Mouse (Mus musculus): ENCODE data around the gene 4930452B06Rik. TPM values are rescaled to one million over a fixed set of nuclear protein-coding genes. Genes with fewer than 3 reads are reported as not detected.

4930452B06Rik gene
- polyA plus RNA-seq, 1 experiment = not detected

DNA sequence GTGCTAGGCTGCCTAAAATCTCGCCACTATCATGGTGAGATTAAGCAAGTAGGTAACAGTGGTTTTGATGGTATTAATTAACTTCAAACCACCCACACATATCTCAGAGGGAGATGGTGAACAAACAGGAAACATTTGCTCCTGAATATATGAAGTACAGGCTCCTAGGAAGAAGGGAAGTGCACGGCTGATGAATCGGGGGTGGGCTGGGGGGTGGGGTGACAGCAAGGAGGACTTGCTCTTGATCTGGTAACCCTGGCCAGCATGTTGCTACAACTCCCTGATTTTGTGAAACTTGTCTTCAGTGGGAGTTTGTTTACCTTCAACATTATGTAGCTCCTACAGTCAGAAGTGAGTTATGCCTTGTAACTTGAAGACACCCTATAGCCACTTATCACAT, 224.4 kb downstream of the 4930452B06Rik start:
- Histone ChIP-seq H3K4me3 (ENCODE audit: insufficient read depth, low read length) (no peak overlapping the region), H3K27ac (ENCODE audit: insufficient read depth, low read depth, low read length) (no peak overlapping the region), H3K4me1 (ENCODE audit: control insufficient read depth, insufficient read depth, low read length) (no peaks in the 10 kb centered on the region)
- TF ChIP-seq POLR2A (IDR thresholded peaks at IDR 0.05; ENCODE audit: borderline replicate concordance, low read depth, low read length) = no peak
- no peak for TF ChIP-seq CTCF (IDR thresholded peaks at IDR 0.05; ENCODE audit: low read depth, low read length)

DNA sequence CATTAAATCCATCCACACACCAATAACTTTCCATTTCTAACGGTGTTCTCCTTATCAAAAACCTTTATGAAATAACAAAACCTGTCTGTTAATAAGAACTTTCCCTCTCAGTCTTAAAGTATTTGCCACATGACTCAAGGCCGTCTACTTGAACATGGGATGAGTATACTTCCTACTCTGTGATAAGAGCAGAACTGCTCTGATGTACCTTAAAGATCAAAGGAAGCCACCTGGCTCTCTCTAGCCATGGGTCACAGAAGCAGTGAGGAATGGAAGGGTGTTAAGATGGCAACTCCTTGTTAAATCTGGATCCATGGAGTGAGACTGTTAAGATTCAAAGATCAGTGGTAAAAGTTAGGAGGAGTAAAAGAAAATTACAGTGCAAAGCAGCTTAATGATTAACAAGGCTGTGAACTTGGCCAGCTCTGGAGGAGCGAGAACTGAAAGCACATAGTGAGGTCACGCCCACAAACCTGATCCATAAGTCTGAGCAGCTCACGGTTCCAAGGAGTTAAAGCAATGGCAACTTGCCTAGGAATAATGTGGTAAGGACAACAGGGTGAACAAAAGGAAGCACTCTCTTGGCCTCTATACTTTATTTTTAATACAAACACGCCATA, 235.3 kb downstream of the 4930452B06Rik start:
- TF ChIP-seq POLR2A (IDR thresholded peaks at IDR 0.05; ENCODE audit: borderline replicate concordance, low read depth, low read length) (no peak), CTCF (IDR thresholded peaks at IDR 0.05; ENCODE audit: low read depth, low read length) (no peak)
- H3K27ac ChIP-seq (ENCODE audit: insufficient read depth, low read depth, low read length) = no peak overlapping the region
- no peak overlapping the region for H3K4me3 ChIP-seq (ENCODE audit: insufficient read depth, low read length)
- H3K4me1 ChIP-seq (ENCODE audit: control insufficient read depth, insufficient read depth, low read length) = no peaks in the 10 kb centered on the region

DNA sequence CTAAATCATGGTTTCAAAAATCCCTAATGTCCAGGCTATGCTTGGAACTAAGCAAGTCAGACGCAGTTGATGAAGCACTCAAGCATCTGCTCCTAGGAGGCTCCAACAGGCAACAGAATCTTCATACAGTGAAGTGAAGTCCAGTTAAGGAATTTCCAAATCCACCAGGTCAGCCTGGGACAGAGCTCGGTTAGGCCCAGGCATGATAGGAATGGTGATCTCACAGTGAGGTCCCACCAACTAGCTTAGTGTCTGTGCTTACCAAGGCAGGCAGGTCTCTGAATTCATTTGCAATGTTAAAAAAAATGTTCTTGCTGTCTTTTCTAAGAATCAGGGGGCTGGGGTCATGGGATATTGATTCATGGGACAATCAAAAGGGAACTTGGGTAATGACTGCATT, 236.3 kb downstream of the 4930452B06Rik start:
- no peak for TF ChIP-seq CTCF (IDR thresholded peaks at IDR 0.05; ENCODE audit: low read depth, low read length)
- no peak for TF ChIP-seq POLR2A (IDR thresholded peaks at IDR 0.05; ENCODE audit: borderline replicate concordance, low read depth, low read length)
- Histone ChIP-seq H3K4me1 (ENCODE audit: control insufficient read depth, insufficient read depth, low read length) (no peaks in the 10 kb centered on the region), H3K4me3 (ENCODE audit: insufficient read depth, low read length) (no peak overlapping the region), H3K27ac (ENCODE audit: insufficient read depth, low read depth, low read length) (no peak overlapping the region)

DNA sequence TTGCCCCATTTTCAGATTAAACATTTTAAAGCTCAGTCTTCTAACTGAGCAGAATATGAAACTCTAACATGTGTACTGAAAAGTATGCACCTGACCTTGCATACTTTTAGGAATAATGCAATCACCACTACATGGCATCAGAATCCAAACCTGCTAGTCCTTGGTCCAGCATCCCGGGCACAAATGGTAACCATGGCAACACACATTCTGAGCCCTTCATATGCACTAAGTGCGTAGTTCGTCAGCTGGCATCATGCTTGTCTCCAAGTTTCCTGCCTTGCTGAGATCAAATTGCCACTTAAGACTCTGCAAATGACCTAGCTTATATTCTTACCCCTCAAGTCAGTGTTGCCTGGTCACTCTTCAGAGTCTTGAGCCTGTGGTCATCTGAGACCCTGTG, 243.2 kb downstream of the 4930452B06Rik start:
- Histone ChIP-seq H3K4me1 (ENCODE audit: control insufficient read depth, insufficient read depth, low read length) (no peaks in the 10 kb centered on the region), H3K4me3 (ENCODE audit: insufficient read depth, low read length) (no peak overlapping the region), H3K27ac (ENCODE audit: insufficient read depth, low read depth, low read length) (no peak overlapping the region)
- TF ChIP-seq CTCF (IDR thresholded peaks at IDR 0.05; ENCODE audit: low read depth, low read length) = no peak
- no peak for TF ChIP-seq POLR2A (IDR thresholded peaks at IDR 0.05; ENCODE audit: borderline replicate concordance, low read depth, low read length)

DNA sequence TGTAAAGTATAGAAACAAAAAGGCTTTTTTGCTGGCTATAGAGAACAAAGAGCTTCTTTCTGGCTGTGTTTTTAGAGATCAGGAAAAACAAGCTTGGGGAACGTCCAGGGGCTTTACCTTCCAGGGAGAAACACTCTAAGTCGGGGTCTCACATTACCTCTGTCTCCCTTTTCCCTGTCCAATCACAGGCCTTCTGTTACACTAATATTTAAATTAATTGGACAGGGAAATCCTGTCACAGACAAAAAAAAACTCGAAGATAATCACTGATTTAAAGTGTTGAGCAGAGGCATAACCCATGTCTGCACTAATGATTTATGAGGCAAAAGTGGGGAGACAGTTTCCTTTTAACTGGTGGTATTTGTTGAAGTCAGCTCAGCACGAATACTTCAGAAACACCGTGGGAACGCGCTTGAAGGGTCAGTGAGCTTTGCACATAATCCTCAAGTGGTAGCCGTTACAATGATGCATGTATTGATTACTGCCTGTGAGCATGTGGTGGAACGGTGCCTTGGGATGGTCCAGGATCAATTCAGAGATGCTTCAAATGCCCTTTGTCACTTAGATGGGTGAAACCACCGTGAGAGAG, 244.7 kb downstream of the 4930452B06Rik start:
- Histone ChIP-seq H3K4me1 (ENCODE audit: control insufficient read depth, insufficient read depth, low read length) (no peaks in the 10 kb centered on the region), H3K27ac (ENCODE audit: insufficient read depth, low read depth, low read length) (no peak overlapping the region), H3K4me3 (ENCODE audit: insufficient read depth, low read length) (no peak overlapping the region)
- no peak for TF ChIP-seq POLR2A (IDR thresholded peaks at IDR 0.05; ENCODE audit: borderline replicate concordance, low read depth, low read length)
- no peak for TF ChIP-seq CTCF (IDR thresholded peaks at IDR 0.05; ENCODE audit: low read depth, low read length)

DNA sequence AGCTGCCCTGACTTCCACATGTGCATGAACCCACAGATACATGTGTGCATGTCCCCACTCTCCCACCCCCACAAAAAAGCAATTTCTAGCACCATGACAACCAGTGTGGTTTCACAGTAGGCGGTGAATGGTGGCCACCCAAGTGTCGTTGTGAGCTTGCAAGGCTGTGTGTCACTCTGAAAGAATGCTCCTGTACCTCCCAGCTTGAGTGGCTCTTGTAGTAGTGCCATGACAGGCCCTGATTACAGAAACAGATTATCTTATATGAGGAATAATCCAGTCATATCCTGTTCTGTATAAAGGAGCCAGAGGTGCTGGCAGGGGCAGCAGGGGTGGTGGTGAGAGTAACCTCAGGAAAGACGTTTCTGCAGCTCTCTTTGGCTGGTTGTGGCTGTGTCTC, 247.4 kb downstream of the 4930452B06Rik start:
- Histone ChIP-seq H3K27ac (ENCODE audit: insufficient read depth, low read depth, low read length) (no peak overlapping the region), H3K4me1 (ENCODE audit: control insufficient read depth, insufficient read depth, low read length) (no peaks in the 10 kb centered on the region), H3K4me3 (ENCODE audit: insufficient read depth, low read length) (no peak overlapping the region)
- no peak for TF ChIP-seq POLR2A (IDR thresholded peaks at IDR 0.05; ENCODE audit: borderline replicate concordance, low read depth, low read length)
- no peak for TF ChIP-seq CTCF (IDR thresholded peaks at IDR 0.05; ENCODE audit: low read depth, low read length)

DNA sequence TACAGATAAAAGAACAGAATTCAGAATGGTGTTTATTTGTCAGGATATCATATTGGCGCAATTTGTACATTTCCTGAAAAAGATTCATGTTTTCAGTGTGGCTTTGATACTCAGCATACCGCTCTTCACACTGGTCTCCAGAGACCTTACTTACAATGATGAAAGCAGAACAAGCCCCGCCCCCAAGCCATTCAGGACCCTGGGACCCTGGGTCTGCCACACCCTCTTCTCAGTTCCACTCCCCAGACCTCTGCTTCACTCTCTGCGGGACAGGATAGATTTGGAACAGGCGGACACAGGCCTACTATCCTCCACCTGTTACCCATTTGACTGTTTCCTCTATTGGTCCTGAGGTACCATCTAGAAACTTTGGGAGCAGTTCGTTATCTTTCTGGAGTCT, 260.1 kb downstream of the 4930452B06Rik start:
- H3K27ac ChIP-seq (ENCODE audit: insufficient read depth, low read depth, low read length) = no peak overlapping the region
- TF ChIP-seq POLR2A (IDR thresholded peaks at IDR 0.05; ENCODE audit: borderline replicate concordance, low read depth, low read length) = no peak
- TF ChIP-seq CTCF (IDR thresholded peaks at IDR 0.05; ENCODE audit: low read depth, low read length) = no peak
- H3K4me3 ChIP-seq (ENCODE audit: insufficient read depth, low read length) = no peak overlapping the region
- H3K4me1 ChIP-seq (ENCODE audit: control insufficient read depth, insufficient read depth, low read length) = no peaks in the 10 kb centered on the region

DNA sequence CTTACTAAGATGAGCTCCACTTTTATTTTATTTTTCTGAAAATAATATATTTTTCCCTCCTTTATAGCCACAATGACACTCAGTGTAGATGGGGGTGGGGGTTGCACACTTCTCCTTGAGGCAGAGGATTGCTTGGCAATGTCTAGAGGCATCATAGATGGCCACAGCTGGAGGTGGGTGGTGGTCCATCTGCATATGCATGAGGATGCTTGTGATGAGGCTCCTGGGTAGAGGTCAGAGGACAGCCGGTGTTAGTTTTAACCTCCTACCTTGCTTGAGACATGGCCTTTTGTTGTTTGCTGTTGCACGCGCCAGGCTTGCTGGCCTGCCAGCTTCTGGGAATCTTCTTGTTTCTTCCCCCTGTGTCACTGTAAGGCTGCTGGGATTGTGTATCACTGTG, 262.7 kb downstream of the 4930452B06Rik start:
- no peak overlapping the region for H3K27ac ChIP-seq (ENCODE audit: insufficient read depth, low read depth, low read length)
- H3K4me3 ChIP-seq (ENCODE audit: insufficient read depth, low read length) = no peak overlapping the region
- no peaks in the 10 kb centered on the region for H3K4me1 ChIP-seq (ENCODE audit: control insufficient read depth, insufficient read depth, low read length)
- TF ChIP-seq POLR2A (IDR thresholded peaks at IDR 0.05; ENCODE audit: borderline replicate concordance, low read depth, low read length) = no peak
- TF ChIP-seq CTCF (IDR thresholded peaks at IDR 0.05; ENCODE audit: low read depth, low read length) = no peak

DNA sequence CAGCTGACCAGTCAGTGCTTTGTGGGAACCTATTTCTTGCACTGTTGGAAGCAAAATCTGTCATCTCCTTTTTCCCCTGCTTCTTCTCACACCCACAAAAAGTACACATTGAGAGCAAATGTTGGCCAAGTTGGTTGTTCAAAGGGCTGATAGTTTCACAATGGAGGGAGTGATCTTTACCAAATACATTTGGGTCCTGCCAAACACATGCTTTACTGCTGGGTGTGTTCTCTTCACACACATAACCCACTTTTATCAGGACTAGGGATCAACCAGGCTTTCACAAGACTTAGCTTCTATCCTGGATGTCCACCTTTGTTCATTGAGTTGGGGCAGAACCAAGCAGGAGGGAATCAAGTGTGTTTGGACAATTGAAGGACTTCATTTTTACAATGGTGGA, 267.5 kb downstream of the 4930452B06Rik start:
- TF ChIP-seq POLR2A (IDR thresholded peaks at IDR 0.05; ENCODE audit: borderline replicate concordance, low read depth, low read length) (no peak), CTCF (IDR thresholded peaks at IDR 0.05; ENCODE audit: low read depth, low read length) (no peak)
- Histone ChIP-seq H3K27ac (ENCODE audit: insufficient read depth, low read depth, low read length) (no peak overlapping the region), H3K4me1 (ENCODE audit: control insufficient read depth, insufficient read depth, low read length) (no peaks in the 10 kb centered on the region), H3K4me3 (ENCODE audit: insufficient read depth, low read length) (no peak overlapping the region)

DNA sequence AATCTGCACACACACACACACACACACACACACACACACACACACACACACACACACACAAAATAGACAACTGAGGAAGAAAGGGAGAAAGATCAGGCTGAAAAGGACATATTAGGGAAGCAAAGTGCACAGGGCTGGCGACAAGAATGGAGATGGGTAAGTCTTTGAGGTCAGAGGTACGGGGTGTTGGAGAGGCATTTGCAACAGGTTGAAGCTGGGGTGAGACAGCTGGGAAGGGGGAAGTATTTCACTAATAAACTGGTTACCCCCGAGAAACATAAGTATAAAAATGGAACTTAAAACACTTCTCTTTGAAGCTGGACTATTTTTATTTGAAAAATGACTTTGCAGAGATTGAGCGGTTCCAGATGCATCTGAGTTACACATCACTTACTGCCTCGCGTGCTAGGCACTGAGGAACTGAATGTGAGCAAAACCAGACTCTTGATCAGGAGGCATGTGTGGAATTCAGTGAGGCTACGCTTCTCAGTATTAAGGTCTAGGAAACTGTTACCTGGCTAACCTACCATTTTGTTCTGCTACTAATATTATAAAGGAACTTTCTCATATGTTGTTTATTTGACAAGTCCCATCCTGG, 270.3 kb downstream of the 4930452B06Rik start:
- no peak for TF ChIP-seq POLR2A (IDR thresholded peaks at IDR 0.05; ENCODE audit: borderline replicate concordance, low read depth, low read length)
- TF ChIP-seq CTCF (IDR thresholded peaks at IDR 0.05; ENCODE audit: low read depth, low read length) = no peak
- Histone ChIP-seq H3K27ac (ENCODE audit: insufficient read depth, low read depth, low read length) (no peak overlapping the region), H3K4me1 (ENCODE audit: control insufficient read depth, insufficient read depth, low read length) (no peaks in the 10 kb centered on the region), H3K4me3 (ENCODE audit: insufficient read depth, low read length) (no peak overlapping the region)
